Mouse (Mus musculus) C2C12 (cell line): Measurements from ENCODE around the gene Cabcoco1.

ENCODE experiments used
- CEBPB ChIP-seq: IDR thresholded peaks from one replicate; pipeline ENCODE4 v1.6.1; 2011; ENCODE audit warnings: low read depth, mild to moderate bottlenecking, control low read depth, moderate library complexity
- CTCF ChIP-seq: IDR thresholded peaks from one replicate; pipeline ENCODE4 v1.5.1; 2011; ENCODE audit not compliant: control insufficient read depth, insufficient read depth, insufficient read length
- MAX ChIP-seq: IDR thresholded peaks from one replicate; pipeline ENCODE4 v1.6.1; 2011; ENCODE audit warnings: mild to moderate bottlenecking, control low read depth
- MYOD1 ChIP-seq: IDR thresholded peaks from one replicate; pipeline ENCODE4 v1.6.1; 2011; ENCODE audit warnings: low read depth; ENCODE audit not compliant: control insufficient read depth, insufficient read length
- MYOG ChIP-seq: IDR thresholded peaks from one replicate; pipeline ENCODE4 v1.6.1; 2011; ENCODE audit not compliant: control insufficient read depth, insufficient read length; ENCODE audit errors: extremely low read depth
- USF1 ChIP-seq: IDR thresholded peaks from one replicate; pipeline ENCODE4 v1.6.1; 2011; ENCODE audit warnings: low read depth, mild to moderate bottlenecking, control low read depth, moderate library complexity

- TF ChIP-seq CTCF (no peak), MAX (no peak), CEBPB (no peak), MYOD1 (no peak), USF1 (no peak), MYOG (no peak)
Measured at GRCm38 (mm10) chr10:68551316-68551715, 9.6 kb upstream of the Cabcoco1 start.
